In genomic region chr8:114790754-114791153, GRCm38 (mm10) we compare ENCODE assay signal across 20 mouse cellular contexts.
A peak's percentile ranks its signal among the peaks of the same experiment; 100 is the strongest.
DNase-seq lines count a peak whose midpoint lies in the region; ATAC-seq and TF ChIP-seq lines count a peak whose summit lies in the region.
"Had no signal": no experiment of that assay in that cellular context is flagged by ENCODE, and none has a peak within 500 bp of the region (broad histone marks: within the 10 kb centered on the region; RNA-seq: fewer than 3 reads in every experiment).

No protein-coding gene starts in this region.

- no peaks in the 10 kb centered on the region; the same call in 1 of the 2 replicates for H3K27me3 ChIP-seq in kidney, embryonic 14.5 days (ENCODE audit: control insufficient read depth, insufficient read depth, low read length)
- no peaks in the 10 kb centered on the region for H3K27me3 ChIP-seq in kidney, embryonic 15.5 days
- H3K27me3 ChIP-seq in kidney, postnatal 0 days (ENCODE audit: insufficient read depth, low read length), result no peaks in the 10 kb centered on the region
- peaks cover 3% of the 10 kb centered on the region for H3K27me3 ChIP-seq in megakaryocyte, embryonic 14.5 days (replicated peaks)
- H3K27me3 ChIP-seq: CH12.LX, Patski had no signal

- H3K4me3 ChIP-seq in kidney, embryonic 14.5 days (ENCODE audit: low read length), result no peak overlapping the region
- H3K4me3 ChIP-seq in kidney, embryonic 15.5 days (replicated peaks), result no peak overlapping the region
- no peak overlapping the region for H3K4me3 ChIP-seq in kidney, postnatal 0 days (replicated peaks; ENCODE audit: low read depth, low read length)
- H3K4me3 ChIP-seq in megakaryocyte, embryonic 14.5 days (replicated peaks), result peak overlapping the region; percentile 10

- no peak overlapping the region for H3K27ac ChIP-seq in kidney, embryonic 14.5 days (ENCODE audit: low read depth, low read length)
- H3K27ac ChIP-seq in kidney, embryonic 15.5 days, result no peak overlapping the region
- H3K27ac ChIP-seq in kidney, postnatal 0 days, result no peak overlapping the region

- H3K9ac ChIP-seq in kidney, embryonic 14.5 days (ENCODE audit: low read depth, low read length), result no peak overlapping the region
- H3K9ac ChIP-seq in kidney, embryonic 15.5 days, result no peak overlapping the region
- no peak overlapping the region for H3K9ac ChIP-seq in kidney, postnatal 0 days (ENCODE audit: low read depth, low read length)

- 0 out of 2 replicates have a peak, but pooled peaks cover 3% of the 10 kb centered on the region for H3K4me1 ChIP-seq in kidney, embryonic 14.5 days (ENCODE audit: control insufficient read depth, insufficient read depth, low read length)
- H3K4me1 ChIP-seq in kidney, embryonic 15.5 days, result peaks cover 22% of the 10 kb centered on the region
- peaks cover 10% of the 10 kb centered on the region; the same call in 1 of the 2 replicates for H3K4me1 ChIP-seq in kidney, postnatal 0 days (replicated peaks; ENCODE audit: insufficient read depth, low read length)
- H3K4me1 ChIP-seq in megakaryocyte, embryonic 14.5 days, result 0 out of 2 replicates have a peak, but pooled peaks cover 5% of the 10 kb centered on the region

- no peak for DNase-seq in kidney, postnatal 25 days
- DNase-seq in kidney, postnatal 10 days, result no peak
- DNase-seq in kidney, postnatal 0 days (ENCODE audit: low spot score), result peak; percentile 58
- no peak for DNase-seq in kidney, adult 8-10 months
- DNase-seq: adrenal gland, adult 2 months; adrenal gland, adult 8-10 months; adrenal gland, postnatal 10 days; adrenal gland, postnatal 14 days; adrenal gland, postnatal 25 days; adrenal gland, postnatal 36 days; B cell, adult 2 months; cerebellum, adult 11 months; cerebellum, adult 11-12 months had no signal

- no peak overlapping the region for H3K4me2 ChIP-seq in kidney, embryonic 14.5 days (replicated peaks; ENCODE audit: low read depth, low read length)
- H3K4me2 ChIP-seq in kidney, embryonic 15.5 days, result no peak overlapping the region
- no peak overlapping the region for H3K4me2 ChIP-seq in kidney, postnatal 0 days (ENCODE audit: low read length)

- 32% methylated on average over 7 of the region's 7 CpGs for WGBS in kidney, embryonic 14.5 days
- 24% methylated on average over 7 of the region's 7 CpGs for WGBS in kidney, embryonic 15.5 days
- WGBS in kidney, postnatal 0 days, result 21% methylated on average over 7 of the region's 7 CpGs

- TF ChIP-seq CTCF in kidney, postnatal 0 days (IDR thresholded peaks at IDR 0.05; ENCODE audit: low read depth), result no peak

- ATAC-seq in kidney, embryonic 14.5 days (ENCODE audit: low FRiP score, low TSS enrichment), result peak; percentile 58; the same call in 1 of the 2 replicates
- 0 out of 2 replicates have a peak, but pooled peaks have one; percentile 34 for ATAC-seq in kidney, embryonic 15.5 days (replicated peaks; ENCODE audit: low FRiP score)
- no peak; the same call in 1 of the 2 replicates for ATAC-seq in kidney, postnatal 0 days (replicated peaks; ENCODE audit: low FRiP score, low read depth)
- no peak for ATAC-seq in megakaryocyte, adult 5-6 weeks (ENCODE audit: poor library complexity, severe bottlenecking)
- ATAC-seq: Patski had no signal

- no peaks in the 10 kb centered on the region for H3K9me3 ChIP-seq in kidney, embryonic 14.5 days (ENCODE audit: control insufficient read depth, low read length)
- no peaks in the 10 kb centered on the region for H3K9me3 ChIP-seq in kidney, embryonic 15.5 days (replicated peaks)
- no peaks in the 10 kb centered on the region for H3K9me3 ChIP-seq in kidney, postnatal 0 days (replicated peaks; ENCODE audit: low read length)
- peaks cover 79% of the 10 kb centered on the region for H3K9me3 ChIP-seq in megakaryocyte, embryonic 14.5 days

- H3K36me3 ChIP-seq in kidney, embryonic 14.5 days (ENCODE audit: control insufficient read depth, insufficient read depth, low read length), result no peaks in the 10 kb centered on the region
- H3K36me3 ChIP-seq in kidney, embryonic 15.5 days, result no peaks in the 10 kb centered on the region
- H3K36me3 ChIP-seq in kidney, postnatal 0 days (ENCODE audit: insufficient read depth, low read length), result no peaks in the 10 kb centered on the region
- H3K36me3 ChIP-seq in megakaryocyte, embryonic 14.5 days (replicated peaks; ENCODE audit: low read length), result no peaks in the 10 kb centered on the region
- H3K36me3 ChIP-seq: G1E had no signal

Comparison
In these comparisons a context has a peak if more than half of its experiments do, and no peak if none do; other contexts are left out.
1. ATAC-seq: peak in kidney, embryonic 14.5 days (single experiment) and kidney, embryonic 15.5 days (single experiment); none in kidney, postnatal 0 days (single experiment) and megakaryocyte, adult 5-6 weeks (single experiment).